Mouse (Mus musculus) lung, postnatal 10 days (tissue): ENCODE data around the gene Rpl27a.

Experiments used
- DNase-seq: peaks from one replicate; pipeline ENCODE4 v3.0.0; 2021

Gene Rpl27a

GRCm38 (mm10) chr7:109525740-109526663 is 7.1 kb downstream of the Rpl27a start:
- no peak for DNase-seq

GRCm38 (mm10) chr7:109527536-109527935 is 8.6 kb downstream of the Rpl27a start:
- DNase-seq: no peak

- peak; percentile 81 for DNase-seq
Measured at GRCm38 (mm10) chr7:109528356-109528755, 9.4 kb downstream of the Rpl27a start.

GRCm38 (mm10) chr7:109529741-109530140 is 10.8 kb downstream of the Rpl27a start:
- DNase-seq: no peak

GRCm38 (mm10) chr7:109531501-109531900 is 12.6 kb downstream of the Rpl27a start:
- peak; percentile 38 for DNase-seq

- DNase-seq: no peak
Measured at GRCm38 (mm10) chr7:109532691-109533090, 13.7 kb downstream of the Rpl27a start.

- no peak for DNase-seq
Measured at GRCm38 (mm10) chr7:109533129-109533528, 14.2 kb downstream of the Rpl27a start.

GRCm38 (mm10) chr7:109533888-109534287 is 14.9 kb downstream of the Rpl27a start:
- DNase-seq: no peak

GRCm38 (mm10) chr7:109534921-109535320 is 16.0 kb downstream of the Rpl27a start:
- DNase-seq: no peak

- DNase-seq: peak; percentile 80
Measured at GRCm38 (mm10) chr7:109536451-109536946, 17.6 kb downstream of the Rpl27a start.

GRCm38 (mm10) chr7:109540902-109541301 is 22.0 kb downstream of the Rpl27a start:
- no peak for DNase-seq

- DNase-seq: no peak
Measured at GRCm38 (mm10) chr7:109541609-109542363, 22.8 kb downstream of the Rpl27a start.

GRCm38 (mm10) chr7:109542364-109542628 is 23.3 kb downstream of the Rpl27a start:
- DNase-seq: no peak

- DNase-seq: no peak
Measured at GRCm38 (mm10) chr7:109544792-109545191, 25.8 kb downstream of the Rpl27a start.

GRCm38 (mm10) chr7:109545255-109545993 is 26.5 kb downstream of the Rpl27a start:
- peak; percentile 65 for DNase-seq

GRCm38 (mm10) chr7:109546186-109546585 is 27.2 kb downstream of the Rpl27a start:
- no peak for DNase-seq

GRCm38 (mm10) chr7:109546726-109547125 is 27.8 kb downstream of the Rpl27a start:
- no peak for DNase-seq

GRCm38 (mm10) chr7:109559536-109559935 is 40.6 kb downstream of the Rpl27a start:
- peak; percentile 77 for DNase-seq

- DNase-seq: peak; percentile 83
Measured at GRCm38 (mm10) chr7:109561466-109562153, 42.7 kb downstream of the Rpl27a start.

- DNase-seq: no peak
Measured at GRCm38 (mm10) chr7:109562154-109562599, 43.2 kb downstream of the Rpl27a start.

- no peak for DNase-seq
Measured at GRCm38 (mm10) chr7:109562676-109563075, 43.7 kb downstream of the Rpl27a start.

GRCm38 (mm10) chr7:109563775-109564362 is 44.9 kb downstream of the Rpl27a start:
- no peak for DNase-seq
